Mouse (Mus musculus) neural tube, embryonic 13.5 days (tissue): ENCODE measurements at regions not wholly inside any gene's neighbourhood (a gene's known extent, or its start where the extent isn't known, plus 50 kb on each side); places are given as distances from the start of the nearest gene placed in this dataset.

ENCODE experiments used
- ATAC-seq: fragments of 200-750 bp; cut with Nextera tagmentation; 2 replicates; pipeline ENCODE4 v1.8.0; 2017; ENCODE audit warnings: low read depth, mild to moderate bottlenecking, moderate TSS enrichment, moderate library complexity
- H3K27ac ChIP-seq: fragments of 300-500 bp; sonication (generic); replicated peaks from 2 replicates; pipeline ENCODE4 v1.5.1; 2015; ENCODE audit warnings: moderate library complexity, mild to moderate bottlenecking, inconsistent platforms
- H3K27me3 ChIP-seq: fragments of 300-500 bp; sonication (generic); 2 replicates; pipeline ENCODE4 v1.6.1; 2015; ENCODE audit warnings: mild to moderate bottlenecking, inconsistent platforms
- H3K36me3 ChIP-seq: fragments of 300-500 bp; sonication (generic); 2 replicates; pipeline ENCODE4 v1.6.1; 2015; ENCODE audit warnings: mild to moderate bottlenecking, inconsistent platforms
- H3K4me1 ChIP-seq: fragments of 300-500 bp; sonication (generic); replicated peaks from 2 replicates; pipeline ENCODE4 v1.6.1; 2015; ENCODE audit warnings: inconsistent platforms
- H3K4me2 ChIP-seq: fragments of 300-500 bp; sonication (generic); 2 replicates; pipeline ENCODE4 v1.6.1; 2015; ENCODE audit warnings: inconsistent platforms, mild to moderate bottlenecking, moderate library complexity
- H3K4me3 ChIP-seq: fragments of 300-500 bp; sonication (generic); 2 replicates; pipeline ENCODE4 v1.5.1; 2015; ENCODE audit warnings: mild to moderate bottlenecking, inconsistent platforms
- H3K9ac ChIP-seq: fragments of 300-500 bp; sonication (generic); 2 replicates; pipeline ENCODE4 v1.6.1; 2015; ENCODE audit warnings: moderate library complexity, mild to moderate bottlenecking, inconsistent platforms
- H3K9me3 ChIP-seq: fragments of 300-500 bp; sonication (generic); 2 replicates; pipeline ENCODE4 v1.6.1; 2016; ENCODE audit warnings: inconsistent platforms
- WGBS: fragments of 180-500 bp; shearing (Covaris S2); methylation state at CpG from one replicate; pipeline ENCODE4 v1.1.7; 2015; 5-methylcytosine and 5-hydroxymethylcytosine counted together

DNA sequence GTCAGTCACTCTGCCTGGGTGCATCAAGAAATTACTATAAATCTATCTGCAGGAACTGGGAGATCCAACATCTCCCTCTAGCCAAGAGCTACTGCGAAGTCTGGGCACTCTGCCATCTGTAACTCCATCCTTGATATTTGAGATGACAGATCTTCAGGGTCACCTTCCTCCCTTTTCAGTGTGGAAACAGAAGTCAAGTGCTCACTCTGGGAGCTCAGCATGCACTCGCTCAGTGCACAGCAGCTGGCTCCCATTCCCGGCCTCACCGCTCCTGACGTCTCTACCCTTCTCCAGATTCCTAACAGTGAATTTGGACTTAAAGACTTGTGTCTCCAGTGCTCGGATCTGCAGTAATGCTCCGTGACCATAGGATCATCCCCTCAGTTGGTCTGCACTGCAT is 400.3 kb downstream of the Fut8 start:
- H3K9me3 ChIP-seq: no peaks in the 10 kb centered on the region
- no peaks in the 10 kb centered on the region for H3K36me3 ChIP-seq
- peaks cover 10% of the 10 kb centered on the region; the same call in 1 of the 2 replicates for H3K4me1 ChIP-seq
- ATAC-seq: no peak
- no peak overlapping the region for H3K4me2 ChIP-seq
- H3K9ac ChIP-seq: no peak overlapping the region
- 72% methylated on average over 7 of the region's 7 CpGs for WGBS
- H3K4me3 ChIP-seq: no peak overlapping the region
- H3K27ac ChIP-seq: no peak overlapping the region
- H3K27me3 ChIP-seq: no peaks in the 10 kb centered on the region

GRCm38 (mm10) chr12:77642336-77642735 is 404.4 kb downstream of the Fut8 start:
- Histone ChIP-seq H3K36me3 (no peaks in the 10 kb centered on the region), H3K27ac (no peak overlapping the region), H3K4me1 (peaks cover 10% of the 10 kb centered on the region), H3K9me3 (no peaks in the 10 kb centered on the region), H3K4me2 (no peak overlapping the region), H3K27me3 (no peaks in the 10 kb centered on the region), H3K9ac (no peak overlapping the region), H3K4me3 (no peak overlapping the region)
- ATAC-seq: no peak
- WGBS: 80% methylated on average over 4 of the region's 4 CpGs

- Histone ChIP-seq H3K9ac (no peak overlapping the region), H3K9me3 (no peaks in the 10 kb centered on the region), H3K27ac (no peak overlapping the region), H3K36me3 (no peaks in the 10 kb centered on the region), H3K27me3 (no peaks in the 10 kb centered on the region), H3K4me2 (no peak overlapping the region), H3K4me1 (peaks cover 14% of the 10 kb centered on the region), H3K4me3 (no peak overlapping the region)
- WGBS: 82% methylated on average over 3 of the region's 3 CpGs
- ATAC-seq: no peak
Measured at GRCm38 (mm10) chr12:77647841-77648240, 409.9 kb downstream of the Fut8 start.

GRCm38 (mm10) chr12:77654282-77654681 is 416.4 kb downstream of the Fut8 start:
- Histone ChIP-seq H3K4me2 (no peak overlapping the region), H3K9me3 (no peaks in the 10 kb centered on the region), H3K36me3 (no peaks in the 10 kb centered on the region), H3K27me3 (no peaks in the 10 kb centered on the region), H3K9ac (no peak overlapping the region), H3K27ac (no peak overlapping the region), H3K4me3 (no peak overlapping the region), H3K4me1 (peaks cover 13% of the 10 kb centered on the region)
- WGBS: 83% methylated on average over 3 of the region's 3 CpGs
- ATAC-seq: no peak

GRCm38 (mm10) chr12:77657060-77657459 is 419.1 kb downstream of the Fut8 start:
- H3K27ac ChIP-seq: 0 out of 2 replicates have a peak overlapping the region, but pooled peaks have one; percentile 23
- no peaks in the 10 kb centered on the region for H3K27me3 ChIP-seq
- no peak overlapping the region for H3K9ac ChIP-seq
- no peak overlapping the region for H3K4me2 ChIP-seq
- peaks cover 13% of the 10 kb centered on the region for H3K4me1 ChIP-seq
- H3K4me3 ChIP-seq: no peak overlapping the region
- no peaks in the 10 kb centered on the region for H3K9me3 ChIP-seq
- no peak for ATAC-seq
- 50% methylated on average over 5 of the region's 5 CpGs for WGBS
- H3K36me3 ChIP-seq: no peaks in the 10 kb centered on the region

DNA sequence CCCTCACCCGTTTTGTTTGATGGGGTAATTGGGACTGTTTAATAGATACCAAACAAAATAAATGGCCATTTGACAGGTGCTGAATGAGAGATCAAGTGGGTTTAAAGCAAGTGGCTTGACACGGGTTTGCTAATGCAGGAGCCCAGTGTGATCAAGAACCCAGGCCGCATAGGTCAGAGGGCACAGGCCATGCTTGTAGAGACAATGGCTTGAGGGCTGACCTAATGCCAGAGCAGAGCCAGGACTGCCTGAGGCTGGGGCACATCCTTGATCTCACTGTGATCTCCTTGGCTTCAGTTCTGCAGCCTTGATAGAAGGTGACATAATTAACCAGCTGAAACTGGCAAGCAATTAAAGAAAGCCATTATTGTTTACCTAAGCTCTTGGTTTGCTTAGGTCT is 420.0 kb downstream of the Fut8 start:
- no peak overlapping the region for H3K4me3 ChIP-seq
- ATAC-seq: no peak

DNA sequence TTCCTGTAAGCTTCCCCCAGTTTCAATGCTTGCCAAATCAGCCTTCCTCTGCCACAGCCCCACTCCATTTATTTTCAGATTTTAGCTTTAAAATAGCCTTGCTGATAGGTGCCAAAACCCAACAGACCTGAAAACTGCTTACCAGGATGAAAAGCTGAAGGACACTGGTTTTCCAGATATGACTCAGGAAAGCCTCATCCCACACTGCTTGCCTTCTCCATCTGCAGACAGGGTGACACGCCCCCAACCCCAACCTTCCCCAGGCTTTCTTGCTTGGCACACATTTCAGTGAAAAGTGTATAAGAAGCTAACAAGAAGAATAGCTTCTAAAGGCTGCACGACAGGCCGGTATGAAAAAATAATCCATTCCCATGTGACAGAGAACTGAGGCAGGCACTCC is 425.3 kb downstream of the Fut8 start:
- 92% methylated on average over 3 of the region's 3 CpGs for WGBS
- Histone ChIP-seq H3K27ac (no peak overlapping the region), H3K27me3 (no peaks in the 10 kb centered on the region), H3K4me1 (peaks cover 7% of the 10 kb centered on the region; the same call in 1 of the 2 replicates), H3K9me3 (no peaks in the 10 kb centered on the region), H3K9ac (no peak overlapping the region), H3K4me2 (no peak overlapping the region), H3K36me3 (no peaks in the 10 kb centered on the region), H3K4me3 (no peak overlapping the region)
- ATAC-seq: no peak

More for the DNA sequence above, 420.0 kb downstream of the Fut8 start:
- Histone ChIP-seq H3K4me1 (peaks cover 13% of the 10 kb centered on the region), H3K9me3 (no peaks in the 10 kb centered on the region), H3K4me2 (no peak overlapping the region), H3K27ac (no peak overlapping the region), H3K9ac (no peak overlapping the region), H3K27me3 (no peaks in the 10 kb centered on the region), H3K36me3 (no peaks in the 10 kb centered on the region)
- WGBS: 26% methylated on average over 3 of the region's 3 CpGs

- Histone ChIP-seq H3K27me3 (no peaks in the 10 kb centered on the region), H3K4me2 (no peak overlapping the region), H3K36me3 (no peaks in the 10 kb centered on the region), H3K4me1 (peaks cover 13% of the 10 kb centered on the region; the same call in 1 of the 2 replicates), H3K9me3 (no peaks in the 10 kb centered on the region), H3K4me3 (no peak overlapping the region), H3K9ac (no peak overlapping the region), H3K27ac (no peak overlapping the region)
- WGBS: 72% methylated on average over 7 of the region's 7 CpGs
- no peak for ATAC-seq
Measured at GRCm38 (mm10) chr12:77663665-77664374, 425.9 kb downstream of the Fut8 start.

DNA sequence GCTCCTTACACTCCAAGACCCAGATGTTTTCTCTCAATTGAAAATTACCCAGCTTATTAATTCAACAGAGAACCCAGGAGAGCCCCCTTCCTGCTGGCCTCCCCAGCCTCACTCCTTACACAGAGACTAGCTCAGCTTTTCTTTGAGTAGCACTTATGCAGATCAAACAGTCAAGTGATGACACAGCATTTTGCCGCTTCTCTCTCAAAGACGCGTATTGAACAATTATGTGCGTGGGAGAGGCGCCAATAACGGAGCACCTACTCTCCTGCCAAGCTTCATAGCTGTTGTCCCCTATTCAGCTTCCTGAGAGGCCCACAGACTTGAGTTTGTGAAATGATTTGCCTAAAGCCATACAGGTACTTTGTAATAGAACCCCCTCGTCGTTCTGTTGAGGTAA is 428.5 kb downstream of the Fut8 start:
- no peak overlapping the region for H3K27ac ChIP-seq
- no peak for ATAC-seq
- H3K9ac ChIP-seq: no peak overlapping the region
- H3K36me3 ChIP-seq: no peaks in the 10 kb centered on the region
- H3K4me2 ChIP-seq: no peak overlapping the region
- peaks cover 15% of the 10 kb centered on the region; the same call in 1 of the 2 replicates for H3K4me1 ChIP-seq
- H3K4me3 ChIP-seq: no peak overlapping the region
- H3K27me3 ChIP-seq: no peaks in the 10 kb centered on the region
- no peaks in the 10 kb centered on the region for H3K9me3 ChIP-seq
- WGBS: 81% methylated on average over 8 of the region's 8 CpGs

- Histone ChIP-seq H3K27ac (no peak overlapping the region), H3K27me3 (no peaks in the 10 kb centered on the region), H3K9me3 (no peaks in the 10 kb centered on the region), H3K4me2 (no peak overlapping the region), H3K4me1 (peaks cover 15% of the 10 kb centered on the region; the same call in 1 of the 2 replicates), H3K9ac (no peak overlapping the region), H3K36me3 (no peaks in the 10 kb centered on the region), H3K4me3 (no peak overlapping the region)
- ATAC-seq: no peak
- 82% methylated on average over 10 of the region's 10 CpGs for WGBS
Measured at GRCm38 (mm10) chr12:77667151-77667874, 429.4 kb downstream of the Fut8 start.

GRCm38 (mm10) chr12:77667875-77668204 is 429.9 kb downstream of the Fut8 start:
- Histone ChIP-seq H3K36me3 (no peaks in the 10 kb centered on the region), H3K4me2 (no peak overlapping the region), H3K4me1 (peaks cover 15% of the 10 kb centered on the region; the same call in 1 of the 2 replicates), H3K27me3 (no peaks in the 10 kb centered on the region), H3K27ac (no peak overlapping the region), H3K9ac (no peak overlapping the region), H3K4me3 (no peak overlapping the region), H3K9me3 (no peaks in the 10 kb centered on the region)
- no peak for ATAC-seq
- 3% methylated on average over 6 of the region's 6 CpGs for WGBS

GRCm38 (mm10) chr12:77670531-77670930 is 432.6 kb downstream of the Fut8 start:
- no peaks in the 10 kb centered on the region for H3K9me3 ChIP-seq
- 69% methylated on average over 8 of the region's 8 CpGs for WGBS
- H3K27ac ChIP-seq: no peak overlapping the region
- H3K4me3 ChIP-seq: no peak overlapping the region
- no peaks in the 10 kb centered on the region for H3K36me3 ChIP-seq
- H3K4me1 ChIP-seq: peaks cover 15% of the 10 kb centered on the region; the same call in 1 of the 2 replicates
- no peak for ATAC-seq
- no peak overlapping the region for H3K9ac ChIP-seq
- H3K4me2 ChIP-seq: no peak overlapping the region
- H3K27me3 ChIP-seq: no peaks in the 10 kb centered on the region
